Mouse (Mus musculus) forebrain, embryonic 12.5 days (tissue): ENCODE measurements around the gene Dnajc11. TPM values are rescaled to one million over a fixed set of nuclear protein-coding genes. Genes with fewer than 3 reads are reported as not detected.

Source experiments
- ATAC-seq: fragments of 200-750 bp; cut with Nextera tagmentation; 2 replicates; pipeline ENCODE4 v1.8.0; 2017; ENCODE audit warnings: moderate TSS enrichment; ENCODE audit not compliant: low FRiP score
- H3K27ac ChIP-seq: fragments of 300-500 bp; sonication (generic); 2 replicates; pipeline ENCODE4 v1.5.1; 2016; ENCODE audit warnings: mild to moderate bottlenecking
- H3K27me3 ChIP-seq: fragments of 300-500 bp; sonication (generic); 2 replicates; pipeline ENCODE4 v1.6.1; 2016; ENCODE audit warnings: mild to moderate bottlenecking
- H3K36me3 ChIP-seq: fragments of 300-500 bp; sonication (generic); replicated peaks from 2 replicates; pipeline ENCODE4 v1.6.1; 2016; ENCODE audit warnings: mild to moderate bottlenecking
- H3K4me1 ChIP-seq: fragments of 300-500 bp; sonication (generic); 2 replicates; pipeline ENCODE4 v1.6.1; 2016
- H3K4me2 ChIP-seq: fragments of 300-500 bp; sonication (generic); 2 replicates; pipeline ENCODE4 v1.6.1; 2016; ENCODE audit warnings: mild to moderate bottlenecking, moderate library complexity
- H3K4me3 ChIP-seq: fragments of 300-500 bp; sonication (generic); replicated peaks from 2 replicates; pipeline ENCODE4 v1.5.1; 2016; ENCODE audit warnings: mild to moderate bottlenecking
- H3K9ac ChIP-seq: fragments of 300-500 bp; sonication (generic); 2 replicates; pipeline ENCODE4 v1.6.1; 2016; ENCODE audit warnings: mild to moderate bottlenecking
- H3K9me3 ChIP-seq: fragments of 300-500 bp; sonication (generic); 2 replicates; pipeline ENCODE4 v1.6.1; 2016
- WGBS: fragments of 180-500 bp; shearing (Covaris S2); methylation state at CpG from one replicate; pipeline ENCODE4 v1.1.7; 2016; 5-methylcytosine and 5-hydroxymethylcytosine counted together
- polyA plus RNA-seq: library from polyadenylated mRNA; unstranded; fragments of >200 nt; fragmentation: Nextera tagmentation; extraction: Ambion mirVana; gene quantifications from 2 replicates; pipeline ENCODE4 v1.2.1, GENCODE M21; 2016

Gene Dnajc11
- polyA plus RNA-seq, 1 experiment from 2014 or later, result 89.0 TPM

DNA sequence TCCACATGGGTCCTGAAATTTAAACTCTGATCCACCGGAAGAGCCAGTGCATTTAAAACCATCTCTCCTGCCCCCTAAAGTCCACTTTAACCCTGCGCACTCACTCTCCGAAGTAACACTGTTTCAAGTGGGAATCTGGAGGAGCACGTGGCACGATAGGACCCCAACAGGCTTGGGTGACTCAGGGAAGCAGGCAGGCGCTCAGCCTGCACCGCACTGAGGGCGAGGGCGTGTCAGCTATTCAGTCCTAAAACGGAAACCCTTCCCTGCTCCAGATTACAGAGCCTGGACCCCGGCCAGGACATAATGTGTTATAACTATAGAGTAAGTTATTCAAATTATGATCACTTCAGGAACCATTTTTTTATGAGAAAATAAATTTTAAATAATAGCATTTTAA, 29.4 kb upstream of the Dnajc11 start:
- H3K27ac ChIP-seq, result no peak overlapping the region
- H3K9ac ChIP-seq, result no peak overlapping the region
- H3K36me3 ChIP-seq, result no peaks in the 10 kb centered on the region
- ATAC-seq, result no peak
- H3K4me2 ChIP-seq, result no peak overlapping the region
- H3K27me3 ChIP-seq, result 0 out of 2 replicates have a peak, but pooled peaks cover 26% of the 10 kb centered on the region
- H3K4me1 ChIP-seq, result peaks cover 20% of the 10 kb centered on the region
- WGBS, result 59% methylated on average over 11 of the region's 11 CpGs
- H3K9me3 ChIP-seq, result no peaks in the 10 kb centered on the region
- no peak overlapping the region for H3K4me3 ChIP-seq

DNA sequence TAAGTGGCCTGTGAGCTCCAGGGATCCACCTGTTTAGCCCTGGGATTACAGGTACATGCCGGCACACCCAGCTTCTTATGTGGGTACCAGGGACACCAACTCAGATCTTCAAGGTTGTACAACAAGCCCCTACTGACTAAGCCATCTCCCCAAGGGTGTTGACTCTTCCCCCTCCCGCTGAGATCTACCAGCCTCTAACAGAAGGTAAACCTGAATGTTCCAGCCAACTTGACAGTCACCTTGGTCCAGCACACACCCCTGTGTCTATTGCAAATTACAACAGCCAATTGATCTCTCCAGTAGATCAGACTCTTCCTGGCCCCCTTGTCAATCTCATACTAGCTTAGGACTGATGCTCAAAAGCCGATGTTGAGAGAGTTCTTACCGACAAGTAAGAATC, 27.9 kb upstream of the Dnajc11 start:
- Histone ChIP-seq H3K36me3 (no peaks in the 10 kb centered on the region), H3K9me3 (no peaks in the 10 kb centered on the region), H3K9ac (no peak overlapping the region), H3K4me3 (no peak overlapping the region), H3K4me1 (peaks cover 20% of the 10 kb centered on the region), H3K27me3 (0 out of 2 replicates have a peak, but pooled peaks cover 26% of the 10 kb centered on the region), H3K4me2 (no peak overlapping the region), H3K27ac (no peak overlapping the region)
- no peak for ATAC-seq
- 78% methylated on average over 4 of the region's 4 CpGs for WGBS

DNA sequence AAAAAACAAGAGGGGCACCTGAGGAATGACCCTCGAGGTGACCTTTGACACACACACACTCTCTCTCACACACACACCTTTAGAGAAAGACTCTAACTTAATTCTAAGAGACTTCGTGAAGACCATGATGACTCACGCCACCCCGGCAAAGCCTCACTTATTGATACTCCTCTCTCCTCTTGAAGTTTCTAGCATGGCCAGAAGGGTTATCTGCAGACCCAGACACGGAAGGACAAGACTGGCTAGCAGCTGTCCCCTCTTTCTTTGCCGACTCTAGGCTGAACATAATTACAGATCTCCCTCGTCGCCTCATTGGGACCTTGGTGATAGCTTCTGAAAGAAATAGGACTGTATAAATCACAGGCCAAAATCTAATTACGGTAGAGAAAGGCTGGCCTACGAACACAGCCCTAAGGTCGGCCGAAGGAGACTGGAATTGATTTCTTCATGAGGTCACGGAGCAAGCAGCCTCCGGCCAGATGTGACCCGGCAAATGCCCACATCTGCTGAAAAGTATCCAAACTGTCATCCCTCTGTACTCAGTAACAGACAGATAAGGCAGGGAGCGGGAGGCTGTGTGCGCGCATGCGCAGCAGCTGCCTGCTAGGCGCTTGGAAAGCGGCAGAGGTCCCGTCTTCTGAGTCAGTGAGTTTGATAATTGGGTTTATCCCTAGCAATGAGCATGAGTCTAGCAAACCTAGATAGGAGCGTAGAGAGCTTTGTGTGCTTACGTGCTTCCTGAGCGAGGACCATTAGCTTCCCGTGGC, 25.7 kb upstream of the Dnajc11 start:
- Histone ChIP-seq H3K27ac (no peak overlapping the region), H3K4me3 (no peak overlapping the region), H3K9me3 (no peaks in the 10 kb centered on the region), H3K36me3 (no peaks in the 10 kb centered on the region), H3K27me3 (0 out of 2 replicates have a peak, but pooled peaks cover 19% of the 10 kb centered on the region), H3K4me2 (no peak overlapping the region), H3K9ac (no peak overlapping the region), H3K4me1 (peaks cover 20% of the 10 kb centered on the region)
- WGBS, result 79% methylated on average over 26 of the region's 26 CpGs
- no peak for ATAC-seq

DNA sequence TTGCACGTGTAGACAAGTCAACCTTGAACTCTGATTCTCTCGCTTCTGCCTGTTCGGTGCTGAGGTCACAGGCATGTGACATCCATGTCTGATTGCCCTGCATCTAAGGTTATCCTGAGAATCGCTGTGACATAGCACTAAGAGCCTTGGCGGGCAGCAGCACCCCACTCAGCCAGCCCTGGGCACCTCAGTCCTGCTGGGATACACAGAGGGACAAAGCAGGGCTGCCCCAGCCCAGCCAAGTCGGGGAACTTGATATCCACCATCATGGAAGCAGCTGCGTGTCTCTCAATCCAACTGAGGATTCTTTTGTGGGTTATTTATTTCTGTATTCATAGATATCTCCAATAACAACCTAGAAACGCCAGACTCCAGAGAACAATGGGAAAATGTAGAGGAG, 24.7 kb upstream of the Dnajc11 start:
- Histone ChIP-seq H3K9ac (no peak overlapping the region), H3K9me3 (no peaks in the 10 kb centered on the region), H3K27me3 (0 out of 2 replicates have a peak, but pooled peaks cover 18% of the 10 kb centered on the region), H3K36me3 (no peaks in the 10 kb centered on the region), H3K4me2 (no peak overlapping the region), H3K4me3 (no peak overlapping the region), H3K27ac (no peak overlapping the region), H3K4me1 (peaks cover 20% of the 10 kb centered on the region)
- no peak for ATAC-seq
- 84% methylated on average over 8 of the region's 8 CpGs for WGBS

DNA sequence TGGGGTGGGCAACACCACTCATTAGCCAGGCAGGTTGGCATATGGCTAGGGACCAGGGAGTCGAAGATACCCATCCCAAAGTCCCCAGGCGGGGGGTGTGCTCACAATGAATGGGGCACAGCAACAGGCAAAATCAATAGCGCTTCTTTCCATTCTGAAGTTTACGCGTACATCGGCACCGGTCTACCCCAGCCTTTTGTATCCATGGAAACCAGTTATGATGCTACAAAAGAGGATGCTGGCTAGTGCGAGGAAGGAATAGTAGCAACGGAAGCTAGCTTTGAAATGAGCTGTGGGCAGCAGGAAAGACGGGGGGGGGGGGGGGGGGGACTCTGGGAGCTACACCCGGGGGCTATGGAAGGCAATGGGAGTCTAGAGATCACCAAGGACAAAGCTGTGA, 17.2 kb upstream of the Dnajc11 start:
- no peaks in the 10 kb centered on the region for H3K36me3 ChIP-seq
- no peaks in the 10 kb centered on the region for H3K27me3 ChIP-seq
- H3K4me2 ChIP-seq, result no peak overlapping the region
- WGBS, result 82% methylated on average over 10 of the region's 11 CpGs
- H3K27ac ChIP-seq, result no peak overlapping the region
- H3K4me1 ChIP-seq, result peaks cover 2% of the 10 kb centered on the region; the same call in 1 of the 2 replicates
- no peak for ATAC-seq
- H3K9me3 ChIP-seq, result no peaks in the 10 kb centered on the region
- no peak overlapping the region for H3K4me3 ChIP-seq
- no peak overlapping the region for H3K9ac ChIP-seq

DNA sequence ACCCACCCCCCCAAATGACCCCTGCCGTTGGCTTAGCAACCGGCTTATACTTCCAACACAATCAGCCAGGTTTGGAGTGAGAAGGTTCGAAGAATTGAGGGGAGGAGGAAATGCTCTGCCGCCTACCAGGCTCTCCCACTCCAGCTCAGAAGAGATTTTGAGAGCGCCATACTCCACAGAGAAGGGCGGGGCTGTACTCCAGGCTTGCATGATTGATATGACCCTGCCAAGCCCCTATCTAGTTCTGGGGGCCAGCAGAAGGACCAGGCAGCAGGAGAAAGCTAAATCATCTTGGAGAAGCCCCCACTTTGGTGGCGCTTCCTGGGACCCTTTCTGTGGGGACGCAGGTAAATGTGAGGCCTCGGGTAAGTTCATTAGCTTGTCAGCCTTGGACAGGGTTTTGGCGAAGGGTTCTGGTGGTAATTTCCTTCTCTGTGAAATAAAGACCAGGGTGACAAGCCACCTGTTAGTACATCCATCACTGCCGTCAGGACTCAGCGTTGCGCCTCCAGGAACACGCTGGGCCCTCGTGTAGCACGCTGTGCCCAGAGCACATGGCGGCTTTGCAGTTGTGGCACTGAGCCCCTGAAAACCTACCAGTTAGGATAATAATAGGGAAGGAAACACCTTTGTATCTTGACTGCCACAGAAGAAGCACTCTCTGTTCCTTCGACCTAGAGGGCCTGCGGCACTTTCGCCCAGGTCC, 14.2 kb upstream of the Dnajc11 start:
- 78% methylated on average over 20 of the region's 20 CpGs for WGBS
- Histone ChIP-seq H3K36me3 (no peaks in the 10 kb centered on the region), H3K9ac (no peak overlapping the region), H3K4me2 (peak overlapping the region; percentile 51; the same call in 1 of the 2 replicates), H3K4me3 (no peak overlapping the region), H3K4me1 (peaks cover 2% of the 10 kb centered on the region; the same call in 1 of the 2 replicates), H3K27ac (no peak overlapping the region), H3K27me3 (no peaks in the 10 kb centered on the region), H3K9me3 (no peaks in the 10 kb centered on the region)
- no peak for ATAC-seq

DNA sequence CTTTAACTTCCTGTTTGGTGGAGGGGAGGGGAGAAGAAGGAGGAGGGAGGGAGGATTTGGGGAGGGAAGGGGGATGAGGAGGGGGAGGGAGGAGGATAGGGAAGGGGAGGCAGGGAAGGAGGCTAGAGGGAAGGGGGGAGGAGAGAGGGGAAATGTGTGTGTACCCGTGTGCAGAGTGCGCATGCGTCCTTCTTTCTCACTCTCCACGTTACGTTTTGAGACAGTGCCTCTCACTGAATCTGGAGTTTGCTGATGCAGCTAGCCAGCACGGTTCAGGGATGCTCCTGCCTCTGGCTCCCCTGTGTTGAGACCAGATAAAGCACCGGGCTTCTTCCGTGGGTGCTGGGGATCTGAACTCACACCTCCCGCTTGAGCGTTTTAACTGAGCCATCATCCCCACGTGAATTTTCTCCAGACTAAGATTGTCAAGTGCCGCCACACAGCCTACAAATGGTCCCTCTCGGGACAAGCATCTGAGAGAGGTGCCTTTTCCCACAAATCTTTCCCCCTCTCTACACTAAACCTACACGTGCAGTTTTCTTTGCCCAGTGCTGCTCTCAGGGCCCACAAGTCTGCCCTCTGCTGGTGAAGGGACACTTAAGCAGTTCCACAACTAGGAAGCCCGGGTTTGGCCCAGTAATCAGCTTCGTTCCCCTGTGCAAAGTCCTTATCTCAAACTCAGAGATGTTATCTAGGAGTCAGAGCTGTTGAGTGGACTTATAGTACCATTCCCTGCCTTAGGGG, 13.4 kb upstream of the Dnajc11 start:
- peak; percentile 27; the same call in 1 of the 2 replicates for ATAC-seq
- no peak overlapping the region for H3K9ac ChIP-seq
- H3K4me1 ChIP-seq, result peaks cover 2% of the 10 kb centered on the region; the same call in 1 of the 2 replicates
- no peaks in the 10 kb centered on the region for H3K36me3 ChIP-seq
- no peaks in the 10 kb centered on the region for H3K9me3 ChIP-seq
- H3K4me2 ChIP-seq, result peak overlapping the region; percentile 51
- WGBS, result 23% methylated on average over 16 of the region's 16 CpGs
- no peak overlapping the region for H3K27ac ChIP-seq
- H3K4me3 ChIP-seq, result peak overlapping the region; percentile 20; the same call in 1 of the 2 replicates
- H3K27me3 ChIP-seq, result no peaks in the 10 kb centered on the region

DNA sequence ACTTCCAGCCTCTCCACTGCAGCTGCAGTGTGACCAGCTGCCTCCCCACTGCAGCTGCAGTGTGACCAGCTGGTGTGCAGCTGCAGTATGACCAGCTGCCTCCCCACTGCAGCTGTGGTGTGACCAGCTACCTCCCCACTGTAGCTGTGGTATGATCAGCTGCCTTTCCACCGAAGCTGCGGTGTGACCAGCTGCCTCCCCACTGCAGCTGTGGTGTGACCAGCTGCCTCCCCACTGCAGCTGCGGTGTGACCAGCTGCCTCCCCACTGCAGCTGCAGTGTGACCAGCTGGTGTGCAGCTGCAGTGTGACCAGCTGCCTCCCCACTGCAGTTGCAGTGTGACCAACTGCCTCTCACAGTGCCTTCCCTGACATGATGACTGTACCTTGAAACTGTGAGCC, 11.4 kb upstream of the Dnajc11 start:
- H3K9me3 ChIP-seq, result no peaks in the 10 kb centered on the region
- no peaks in the 10 kb centered on the region for H3K36me3 ChIP-seq
- no peak for ATAC-seq
- H3K4me2 ChIP-seq, result no peak overlapping the region
- no peak overlapping the region; the same call in 1 of the 2 replicates for H3K4me3 ChIP-seq
- H3K27ac ChIP-seq, result no peak overlapping the region
- no peak overlapping the region for H3K9ac ChIP-seq
- 91% methylated on average over 3 of the region's 3 CpGs for WGBS
- peaks cover 2% of the 10 kb centered on the region; the same call in 1 of the 2 replicates for H3K4me1 ChIP-seq
- H3K27me3 ChIP-seq, result no peaks in the 10 kb centered on the region

DNA sequence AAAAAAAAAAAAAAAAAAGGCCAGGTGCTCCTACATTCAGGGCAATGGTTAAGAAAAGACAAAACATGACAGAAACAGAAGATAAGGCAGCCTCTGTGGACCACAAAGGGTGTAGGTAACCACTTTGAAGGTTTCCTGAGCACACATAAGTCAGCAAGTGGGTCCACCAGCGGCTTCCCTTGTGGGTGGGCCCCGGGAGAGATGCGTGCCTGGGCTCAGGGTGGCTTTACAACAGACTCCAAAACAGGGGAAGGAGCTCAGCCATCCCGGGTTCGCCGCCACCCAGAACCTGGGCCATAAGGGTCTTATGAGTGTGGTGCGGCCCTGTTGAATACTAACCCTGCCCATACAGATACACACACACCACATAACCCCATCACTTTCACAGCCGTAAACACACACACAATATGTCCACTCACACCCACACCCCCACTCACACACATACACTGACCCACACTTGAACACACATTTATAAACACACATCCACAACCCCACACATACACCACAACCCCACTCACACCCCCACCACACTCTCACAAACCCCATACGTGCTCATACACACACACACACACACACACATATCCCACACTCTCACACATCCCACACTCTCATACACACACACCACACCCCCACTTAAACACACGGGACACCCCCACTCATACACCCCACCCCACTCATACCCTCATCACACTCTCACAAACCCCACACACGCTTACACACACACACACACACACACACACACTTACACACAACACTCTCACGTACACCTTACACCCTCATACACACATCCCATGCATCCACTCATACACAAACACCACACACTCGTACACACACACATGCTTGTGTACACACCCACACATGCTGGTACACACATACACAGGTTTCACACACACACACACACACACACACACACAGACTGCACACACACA, 651 bp upstream of the Dnajc11 start:
- Histone ChIP-seq H3K4me3 (peak overlapping the region; percentile 100), H3K27me3 (no peaks in the 10 kb centered on the region; the same call in 1 of the 2 replicates), H3K4me1 (peaks cover 19% of the 10 kb centered on the region), H3K36me3 (no peaks in the 10 kb centered on the region), H3K27ac (no peak overlapping the region), H3K9ac (peak overlapping the region; percentile 97), H3K4me2 (peak overlapping the region; percentile 82), H3K9me3 (no peaks in the 10 kb centered on the region)
- 80% methylated on average over 13 of the region's 13 CpGs for WGBS
- peak; percentile 75 for ATAC-seq

DNA sequence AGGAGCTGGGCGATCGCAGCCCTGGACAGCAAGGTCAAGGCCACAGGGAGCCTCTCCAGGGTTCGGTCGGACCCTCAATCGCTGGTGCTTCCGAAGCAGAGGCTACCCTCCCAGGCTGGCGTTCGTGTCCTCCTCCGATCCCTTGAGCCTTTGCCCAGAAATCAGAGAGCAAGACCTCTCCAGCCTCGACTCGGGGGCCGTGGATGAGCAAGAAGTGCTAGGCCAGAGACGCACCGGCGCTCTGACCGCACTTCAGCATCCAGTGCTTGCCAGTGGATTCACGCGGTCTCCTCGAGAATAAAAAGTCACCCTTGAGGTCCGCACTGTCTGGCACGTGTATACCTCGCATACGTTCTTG, 703 bp downstream of the Dnajc11 start:
- Histone ChIP-seq H3K27me3 (no peaks in the 10 kb centered on the region), H3K27ac (0 out of 2 replicates have a peak overlapping the region, but pooled peaks have one; percentile 63), H3K4me1 (peaks cover 19% of the 10 kb centered on the region), H3K9me3 (no peaks in the 10 kb centered on the region), H3K36me3 (no peaks in the 10 kb centered on the region), H3K9ac (peak overlapping the region; percentile 97), H3K4me2 (peak overlapping the region; percentile 82), H3K4me3 (peak overlapping the region; percentile 100)
- WGBS, result 1% methylated on average over 23 of the region's 23 CpGs
- no peak for ATAC-seq

DNA sequence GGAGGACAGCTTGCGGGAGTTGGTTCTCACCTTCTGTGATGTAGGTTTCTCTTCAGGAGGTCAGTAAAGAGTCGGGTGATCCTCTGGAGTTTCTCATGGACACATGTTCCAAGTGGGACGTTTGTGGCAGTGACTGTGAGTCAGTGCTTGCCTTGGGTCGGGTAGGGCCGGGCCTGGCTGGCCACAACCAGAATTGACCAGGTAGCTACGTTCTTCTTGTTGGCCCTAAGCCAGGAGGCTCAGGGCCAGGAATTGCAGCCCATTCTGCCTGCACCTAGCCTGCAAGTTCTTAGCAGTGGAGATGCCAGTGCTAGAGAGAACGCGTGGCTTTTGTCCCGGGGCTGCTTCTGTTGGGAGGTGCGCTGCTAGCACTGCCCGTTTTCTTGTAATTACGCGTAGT, 4.0 kb downstream of the Dnajc11 start:
- peaks cover 19% of the 10 kb centered on the region for H3K4me1 ChIP-seq
- WGBS, result 95% methylated on average over 13 of the region's 13 CpGs
- no peak overlapping the region for H3K4me2 ChIP-seq

More for the DNA sequence above, 4.0 kb downstream of the Dnajc11 start:
- Histone ChIP-seq H3K4me3 (no peak overlapping the region), H3K9me3 (no peaks in the 10 kb centered on the region), H3K36me3 (no peaks in the 10 kb centered on the region), H3K27ac (no peak overlapping the region), H3K9ac (no peak overlapping the region), H3K27me3 (no peaks in the 10 kb centered on the region)
- ATAC-seq, result no peak
